Mouse (Mus musculus): Measurements from ENCODE around the gene Skap1. TPM values are rescaled to one million over a fixed set of nuclear protein-coding genes. Genes with fewer than 3 reads are reported as not detected.
A peak's percentile ranks its signal among the peaks of the same experiment; 100 is the strongest.

The Skap1 gene
- polyA plus RNA-seq, 1 experiment from 2014 or later, result 10.6 TPM

- H3K4me3 ChIP-seq (replicated peaks), result no peak overlapping the region
- 24% methylated on average over 7 of the region's 7 CpGs for WGBS
Measured at GRCm38 (mm10) chr11:96466987-96467386, 2.6 kb downstream of the Skap1 start.

GRCm38 (mm10) chr11:96468048-96468745 lies 3.8 kb downstream of the Skap1 start:
- Histone ChIP-seq H3K36me3 (no peaks in the 10 kb centered on the region), H3K4me3 (replicated peaks) (no peak overlapping the region), H3K27ac (no peak overlapping the region), H3K27me3 (peaks cover 24% of the 10 kb centered on the region), H3K4me2 (no peak overlapping the region), H3K9ac (no peak overlapping the region), H3K4me1 (peaks cover 23% of the 10 kb centered on the region), H3K9me3 (replicated peaks) (no peaks in the 10 kb centered on the region)
- ATAC-seq (replicated peaks; ENCODE audit: low FRiP score), result no peak
- WGBS, result 70% methylated on average over 9 of the region's 9 CpGs

More at GRCm38 (mm10) chr11:96466987-96467386, 2.6 kb downstream of the Skap1 start:
- ATAC-seq (replicated peaks; ENCODE audit: low FRiP score), result no peak
- no peaks in the 10 kb centered on the region for H3K9me3 ChIP-seq (replicated peaks)
- no peak overlapping the region for H3K9ac ChIP-seq
- peaks cover 33% of the 10 kb centered on the region for H3K27me3 ChIP-seq
- no peaks in the 10 kb centered on the region for H3K36me3 ChIP-seq
- no peak overlapping the region for H3K4me2 ChIP-seq
- no peak overlapping the region for H3K27ac ChIP-seq
- peaks cover 35% of the 10 kb centered on the region for H3K4me1 ChIP-seq

- Histone ChIP-seq H3K4me3 (replicated peaks) (no peak overlapping the region), H3K27ac (peak overlapping the region; percentile 45; the same call in 1 of the 2 replicates), H3K9me3 (replicated peaks) (no peaks in the 10 kb centered on the region), H3K36me3 (no peaks in the 10 kb centered on the region), H3K27me3 (no peaks in the 10 kb centered on the region), H3K4me1 (0 out of 2 replicates have a peak, but pooled peaks cover 10% of the 10 kb centered on the region), H3K9ac (no peak overlapping the region), H3K4me2 (no peak overlapping the region)
- 10% methylated on average over 3 of the region's 3 CpGs for WGBS
- peak; percentile 64; the same call in 1 of the 2 replicates for ATAC-seq (replicated peaks; ENCODE audit: low FRiP score)
Measured at GRCm38 (mm10) chr11:96482711-96483110, 18.3 kb downstream of the Skap1 start.

GRCm38 (mm10) chr11:96483179-96483578 lies 18.8 kb downstream of the Skap1 start:
- no peaks in the 10 kb centered on the region for H3K9me3 ChIP-seq (replicated peaks)
- no peaks in the 10 kb centered on the region for H3K27me3 ChIP-seq
- no peak overlapping the region for H3K4me3 ChIP-seq (replicated peaks)
- 0 out of 2 replicates have a peak, but pooled peaks cover 10% of the 10 kb centered on the region for H3K4me1 ChIP-seq
- H3K9ac ChIP-seq, result no peak overlapping the region
- no peak for ATAC-seq (replicated peaks; ENCODE audit: low FRiP score)
- H3K36me3 ChIP-seq, result no peaks in the 10 kb centered on the region
- H3K27ac ChIP-seq, result no peak overlapping the region
- no peak overlapping the region for H3K4me2 ChIP-seq

- no peak for ATAC-seq (replicated peaks; ENCODE audit: low FRiP score)
- Histone ChIP-seq H3K9ac (no peak overlapping the region), H3K9me3 (replicated peaks) (no peaks in the 10 kb centered on the region), H3K4me1 (no peaks in the 10 kb centered on the region), H3K36me3 (no peaks in the 10 kb centered on the region), H3K27me3 (no peaks in the 10 kb centered on the region), H3K4me2 (no peak overlapping the region), H3K27ac (no peak overlapping the region), H3K4me3 (replicated peaks) (no peak overlapping the region)
- WGBS, result 61% methylated on average over 8 of the region's 8 CpGs
Measured at GRCm38 (mm10) chr11:96498481-96498880, 34.1 kb downstream of the Skap1 start.

- peaks cover 6% of the 10 kb centered on the region; the same call in 1 of the 2 replicates for H3K4me1 ChIP-seq
- WGBS, result 55% methylated on average over 6 of the region's 6 CpGs
- H3K4me2 ChIP-seq, result no peak overlapping the region
- H3K9ac ChIP-seq, result no peak overlapping the region
- no peak overlapping the region for H3K4me3 ChIP-seq (replicated peaks)
- H3K27me3 ChIP-seq, result no peaks in the 10 kb centered on the region
- no peak overlapping the region for H3K27ac ChIP-seq
- ATAC-seq (replicated peaks; ENCODE audit: low FRiP score), result no peak
- no peaks in the 10 kb centered on the region for H3K9me3 ChIP-seq (replicated peaks)
- no peaks in the 10 kb centered on the region for H3K36me3 ChIP-seq
Measured at GRCm38 (mm10) chr11:96501042-96501441, 36.6 kb downstream of the Skap1 start.

- no peak for ATAC-seq (replicated peaks; ENCODE audit: low FRiP score)
- H3K27me3 ChIP-seq, result no peaks in the 10 kb centered on the region
- no peak overlapping the region for H3K27ac ChIP-seq
- no peak overlapping the region for H3K4me3 ChIP-seq (replicated peaks)
- H3K4me1 ChIP-seq, result peaks cover 6% of the 10 kb centered on the region; the same call in 1 of the 2 replicates
- H3K9ac ChIP-seq, result no peak overlapping the region
- H3K4me2 ChIP-seq, result no peak overlapping the region
- no peaks in the 10 kb centered on the region for H3K36me3 ChIP-seq
- WGBS, result 82% methylated on average over 3 of the region's 3 CpGs
- no peaks in the 10 kb centered on the region for H3K9me3 ChIP-seq (replicated peaks)
Measured at GRCm38 (mm10) chr11:96502948-96503347, 38.6 kb downstream of the Skap1 start.

- ATAC-seq (replicated peaks; ENCODE audit: low FRiP score), result no peak
- Histone ChIP-seq H3K4me2 (no peak overlapping the region), H3K9ac (no peak overlapping the region), H3K9me3 (replicated peaks) (no peaks in the 10 kb centered on the region), H3K27ac (peak overlapping the region; percentile 2), H3K4me3 (replicated peaks) (no peak overlapping the region), H3K4me1 (peaks cover 6% of the 10 kb centered on the region; the same call in 1 of the 2 replicates), H3K36me3 (no peaks in the 10 kb centered on the region), H3K27me3 (no peaks in the 10 kb centered on the region)
- 42% methylated on average over 12 of the region's 12 CpGs for WGBS
Measured at GRCm38 (mm10) chr11:96504509-96505119, 40.2 kb downstream of the Skap1 start.

- no peak for ATAC-seq (replicated peaks; ENCODE audit: low FRiP score)
- Histone ChIP-seq H3K9me3 (replicated peaks) (no peaks in the 10 kb centered on the region), H3K36me3 (no peaks in the 10 kb centered on the region), H3K27me3 (0 out of 2 replicates have a peak, but pooled peaks cover 3% of the 10 kb centered on the region), H3K4me2 (no peak overlapping the region), H3K4me3 (replicated peaks) (no peak overlapping the region), H3K4me1 (peaks cover 6% of the 10 kb centered on the region; the same call in 1 of the 2 replicates), H3K9ac (no peak overlapping the region), H3K27ac (no peak overlapping the region)
- 65% methylated on average over 5 of the region's 5 CpGs for WGBS
Measured at GRCm38 (mm10) chr11:96505841-96506240, 41.4 kb downstream of the Skap1 start.

GRCm38 (mm10) chr11:96515164-96515563 lies 50.8 kb downstream of the Skap1 start:
- Histone ChIP-seq H3K36me3 (no peaks in the 10 kb centered on the region), H3K4me1 (peaks cover 3% of the 10 kb centered on the region; the same call in 1 of the 2 replicates), H3K9me3 (replicated peaks) (no peaks in the 10 kb centered on the region), H3K27ac (no peak overlapping the region), H3K9ac (no peak overlapping the region), H3K4me3 (replicated peaks) (no peak overlapping the region), H3K27me3 (0 out of 2 replicates have a peak, but pooled peaks cover 3% of the 10 kb centered on the region), H3K4me2 (no peak overlapping the region)
- 94% methylated on average over 3 of the region's 3 CpGs for WGBS
- no peak for ATAC-seq (replicated peaks; ENCODE audit: low FRiP score)

- H3K9ac ChIP-seq, result no peak overlapping the region
- H3K36me3 ChIP-seq, result no peaks in the 10 kb centered on the region
- 69% methylated on average over 6 of the region's 6 CpGs for WGBS
- no peak overlapping the region for H3K4me3 ChIP-seq (replicated peaks)
- 0 out of 2 replicates have a peak, but pooled peaks cover 3% of the 10 kb centered on the region for H3K9me3 ChIP-seq (replicated peaks)
- no peak overlapping the region for H3K4me2 ChIP-seq
- ATAC-seq (replicated peaks; ENCODE audit: low FRiP score), result no peak
- peaks cover 29% of the 10 kb centered on the region for H3K4me1 ChIP-seq
- no peaks in the 10 kb centered on the region for H3K27me3 ChIP-seq
- H3K27ac ChIP-seq, result no peak overlapping the region
Measured at GRCm38 (mm10) chr11:96524541-96524940, 60.1 kb downstream of the Skap1 start.

GRCm38 (mm10) chr11:96526137-96526621 lies 61.8 kb downstream of the Skap1 start:
- peak overlapping the region; percentile 79 for H3K27ac ChIP-seq
- ATAC-seq (replicated peaks; ENCODE audit: low FRiP score), result peak; percentile 56

More at GRCm38 (mm10) chr11:96526137-96526621, 61.8 kb downstream of the Skap1 start:
- Histone ChIP-seq H3K4me3 (replicated peaks) (peak overlapping the region; percentile 11; the same call in 1 of the 2 replicates), H3K4me1 (peaks cover 29% of the 10 kb centered on the region), H3K9ac (no peak overlapping the region), H3K36me3 (no peaks in the 10 kb centered on the region), H3K27me3 (no peaks in the 10 kb centered on the region), H3K4me2 (peak overlapping the region; percentile 40), H3K9me3 (replicated peaks) (0 out of 2 replicates have a peak, but pooled peaks cover 3% of the 10 kb centered on the region)
- 40% methylated on average over 16 of the region's 16 CpGs for WGBS
